Mouse (Mus musculus) yolk sac, embryonic 10.5 days (tissue): ENCODE measurements around the gene Man1a2.

ENCODE experiments used
- DNase-seq: peaks from one replicate; pipeline ENCODE4 v3.0.0-alpha.2; 2017; ENCODE audit warnings: low spot score

The Man1a2 gene

DNA sequence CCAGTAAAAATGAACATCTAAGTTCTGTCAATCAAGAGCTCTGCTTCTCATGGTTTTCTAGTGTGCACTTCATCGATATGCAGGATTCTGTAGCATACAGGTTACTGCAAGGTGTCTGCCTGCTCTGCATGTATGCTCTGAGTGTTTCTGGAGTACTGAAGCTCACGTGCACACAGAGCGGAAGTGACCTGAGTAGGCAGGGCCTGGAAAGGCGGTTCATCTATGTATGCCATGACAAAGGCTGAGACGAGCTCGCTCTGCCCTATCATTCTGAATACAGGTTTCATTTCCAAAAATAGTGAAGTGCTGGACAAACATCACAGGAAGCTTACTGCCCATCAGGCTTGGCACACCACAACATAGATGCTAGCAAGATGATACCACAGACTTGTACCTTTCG lies 122.8 kb downstream of the Man1a2 start:
- DNase-seq = no peak

DNA sequence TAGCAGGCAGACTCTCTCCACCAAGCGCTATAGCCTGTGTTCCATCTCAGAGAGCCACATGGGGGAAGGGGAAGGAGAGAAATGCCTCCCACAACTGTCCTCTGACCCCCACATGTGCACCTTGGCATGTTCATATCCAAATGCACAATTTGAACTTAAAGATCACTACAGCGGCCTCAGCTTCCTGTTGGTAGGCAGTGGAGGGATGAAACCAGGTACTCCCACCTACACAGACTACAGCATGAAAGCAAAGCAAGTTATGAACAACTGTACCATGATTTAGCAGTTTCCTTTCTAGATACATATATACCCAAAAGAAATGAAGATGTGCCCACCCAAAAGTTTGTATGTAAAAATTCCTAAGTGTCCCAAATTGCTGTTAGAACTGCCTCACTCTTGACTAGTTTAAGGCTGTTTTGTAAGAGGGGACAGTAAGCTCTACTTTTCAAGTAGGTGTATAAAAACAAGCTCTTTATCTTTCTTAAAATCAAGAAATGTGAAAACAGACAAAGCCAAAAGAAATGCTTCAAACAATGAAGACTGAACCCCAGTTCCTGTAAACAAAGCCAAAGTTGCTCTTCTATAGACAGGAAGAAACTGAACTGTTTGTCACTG lies 123.6 kb downstream of the Man1a2 start:
- DNase-seq = no peak

DNA sequence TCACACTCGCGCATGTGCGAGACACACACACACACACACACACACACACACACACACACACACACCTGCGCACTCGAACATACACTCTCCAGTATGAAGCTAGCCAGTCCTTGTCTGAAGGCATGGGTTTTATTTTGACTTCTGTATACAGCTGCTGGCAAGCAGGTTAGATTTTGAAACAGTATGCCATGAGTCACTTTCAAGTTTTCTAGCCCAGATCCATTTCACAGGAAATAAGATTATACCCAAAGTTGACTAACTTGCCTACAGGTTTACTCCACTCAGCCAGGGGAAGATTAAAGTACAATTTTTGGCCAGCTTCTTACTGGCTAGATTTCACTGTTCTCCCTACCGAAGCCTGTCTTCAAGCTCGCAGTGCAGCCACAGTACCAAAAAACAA lies 125.9 kb downstream of the Man1a2 start:
- DNase-seq = no peak

GRCm38 (mm10) chr3:100558211-100558708 lies 127.0 kb downstream of the Man1a2 start:
- no peak for DNase-seq

DNA sequence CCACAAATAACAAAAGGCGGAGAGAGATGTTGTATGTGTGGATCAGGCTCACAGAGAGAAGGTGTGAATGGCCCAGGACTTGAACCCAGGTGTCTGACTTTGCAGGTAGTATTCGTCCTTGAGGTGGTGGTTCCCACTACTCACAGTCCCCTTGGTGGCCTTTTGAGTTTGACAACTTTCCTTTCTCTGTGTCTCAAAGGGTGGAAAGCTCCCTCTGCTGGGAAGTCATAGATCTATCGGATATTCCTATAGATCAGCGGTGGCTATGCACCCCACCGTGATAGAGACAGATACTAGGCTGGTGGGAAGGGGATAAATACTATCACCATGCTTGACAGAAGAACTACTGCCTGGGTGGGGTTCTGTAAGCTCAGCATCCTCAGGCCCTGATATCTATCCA lies 130.5 kb downstream of the Man1a2 start:
- DNase-seq = no peak

GRCm38 (mm10) chr3:100552171-100552570 lies 133.1 kb downstream of the Man1a2 start:
- no peak for DNase-seq

GRCm38 (mm10) chr3:100547913-100548292 lies 137.4 kb downstream of the Man1a2 start:
- no peak for DNase-seq

DNA sequence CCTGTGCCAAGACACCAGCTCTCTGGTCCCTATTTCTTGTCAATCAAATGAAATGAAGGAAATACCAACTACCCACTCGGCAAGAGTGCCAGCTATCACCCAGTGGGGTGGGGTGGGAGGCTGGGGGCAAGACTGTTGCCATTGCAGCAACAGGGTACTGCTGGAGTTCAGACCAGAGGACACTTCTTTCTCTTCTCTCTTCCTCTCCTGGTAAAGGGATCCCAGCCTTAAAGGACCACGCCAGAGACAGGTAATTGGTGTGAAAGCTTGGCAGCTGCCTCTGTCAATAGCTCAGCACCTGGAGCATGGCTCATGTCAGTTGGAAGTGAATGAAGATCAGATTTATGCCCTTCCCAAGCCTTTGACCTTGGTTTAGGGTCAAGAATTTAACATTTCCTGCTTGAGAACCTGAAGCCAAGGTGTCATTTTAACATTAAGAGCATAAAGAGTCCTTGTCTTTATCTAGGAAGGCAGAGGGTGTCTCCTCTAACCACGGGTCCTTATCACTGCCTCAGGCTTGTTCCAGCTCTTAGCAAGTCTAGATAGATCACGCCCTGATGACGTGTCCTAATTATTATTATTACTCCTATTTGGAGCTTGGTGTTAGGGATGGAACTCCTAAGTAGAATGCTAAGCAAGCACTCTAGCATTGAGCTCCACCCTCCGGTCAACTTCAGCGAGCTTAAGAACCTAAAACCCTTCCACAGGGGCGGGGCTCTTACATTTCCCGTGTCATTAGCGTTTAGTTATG lies 138.0 kb downstream of the Man1a2 start:
- no peak for DNase-seq

DNA sequence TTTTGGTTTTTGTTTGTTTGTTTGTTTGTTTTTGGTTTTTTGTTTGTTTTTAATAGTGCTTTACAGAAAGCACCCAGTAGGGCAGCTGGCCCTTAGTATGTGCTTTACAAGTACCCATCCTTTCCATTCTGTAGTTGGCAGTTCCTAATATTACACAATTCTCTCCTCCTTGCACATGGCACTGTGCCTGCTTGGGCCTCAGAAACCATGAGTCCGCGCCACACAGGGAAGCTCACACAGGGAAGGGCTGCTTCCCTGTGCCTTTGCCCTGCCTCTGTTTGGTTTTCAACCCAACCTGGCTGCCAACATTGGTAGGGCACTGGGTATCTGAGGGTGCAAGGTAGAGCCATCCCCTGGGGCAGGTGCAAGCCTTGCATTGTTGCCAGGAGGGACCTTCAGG lies 148.6 kb downstream of the Man1a2 start:
- no peak for DNase-seq

DNA sequence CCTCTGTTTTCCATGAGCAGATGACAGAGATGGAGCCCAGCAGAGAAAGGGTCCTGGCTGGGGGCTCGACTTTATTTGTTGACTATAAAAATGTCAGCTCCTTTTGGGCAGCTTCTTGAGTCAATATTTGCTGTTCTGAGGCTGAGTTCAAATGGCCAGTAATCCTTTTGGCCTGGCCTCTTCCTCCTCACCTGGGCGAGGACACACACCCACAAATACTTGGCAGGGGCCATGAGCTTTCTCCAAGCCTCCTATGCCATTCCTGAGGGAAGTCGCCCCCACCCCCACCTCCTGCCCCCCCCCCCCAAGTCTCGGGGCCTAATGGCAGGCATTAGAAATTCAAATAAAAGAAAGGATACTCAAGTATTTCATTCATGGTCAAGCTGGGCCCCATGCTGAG lies 149.4 kb downstream of the Man1a2 start:
- DNase-seq = no peak

DNA sequence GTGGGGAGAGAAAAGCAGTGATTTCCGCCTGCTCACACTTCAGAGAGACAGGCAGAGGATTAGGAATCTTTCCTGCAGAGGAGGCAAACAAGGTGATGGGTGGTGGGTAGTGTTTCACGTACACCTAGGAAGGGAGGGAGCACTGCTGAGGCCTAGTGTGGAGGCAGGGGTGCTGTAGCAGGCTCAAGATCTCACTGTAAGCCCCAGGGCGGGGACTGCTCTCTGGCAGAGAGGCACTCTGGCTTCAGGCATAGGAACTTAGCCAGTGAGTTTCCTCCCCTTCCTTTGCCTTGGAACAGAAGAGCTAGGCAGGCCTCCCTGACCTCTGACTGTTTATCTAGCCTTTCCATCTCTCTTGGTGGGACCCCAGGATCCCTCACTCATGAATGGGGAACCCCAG lies 150.0 kb downstream of the Man1a2 start:
- no peak for DNase-seq

DNA sequence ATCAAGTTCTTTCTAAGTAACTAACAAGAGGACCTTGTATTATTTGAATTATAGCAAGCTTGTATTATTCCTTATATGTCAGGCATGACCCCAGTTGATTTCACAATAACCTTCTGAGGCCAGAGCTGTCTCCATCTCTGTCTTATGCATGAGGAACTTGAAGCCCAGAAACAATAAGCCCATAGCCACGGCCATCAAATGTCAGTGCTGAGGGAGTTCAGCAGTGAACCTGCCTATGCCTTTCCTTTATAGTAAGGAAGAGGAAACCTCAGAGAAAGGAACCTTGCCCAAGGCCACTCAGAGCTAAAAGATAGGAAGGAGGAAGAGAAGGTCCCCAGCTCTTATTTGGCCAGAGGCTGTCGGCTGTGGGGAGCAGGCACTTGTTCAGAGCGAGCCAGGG lies 150.9 kb downstream of the Man1a2 start:
- DNase-seq = no peak

DNA sequence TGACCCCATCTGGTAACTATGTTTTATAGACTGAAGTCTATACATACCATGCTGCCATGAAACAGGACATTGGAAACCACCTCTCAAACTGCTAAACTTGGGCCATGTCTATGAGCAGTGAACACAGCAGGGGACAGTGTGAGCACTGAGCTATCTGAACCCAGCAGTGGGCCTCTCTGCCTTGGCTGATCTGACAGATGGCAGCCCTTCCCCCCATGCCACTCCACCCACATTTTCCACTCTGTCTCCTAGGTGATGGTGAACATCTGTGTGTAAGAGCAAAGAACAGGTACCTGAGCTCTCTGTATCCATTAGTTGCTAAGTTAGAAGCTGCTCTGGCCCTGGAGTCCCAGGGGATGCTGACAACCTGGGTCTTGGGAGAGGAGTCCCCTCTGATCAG lies 151.9 kb downstream of the Man1a2 start:
- DNase-seq = no peak

GRCm38 (mm10) chr3:100530919-100531318 lies 154.4 kb downstream of the Man1a2 start:
- no peak for DNase-seq

GRCm38 (mm10) chr3:100530244-100530788 lies 155.0 kb downstream of the Man1a2 start:
- DNase-seq = no peak

- DNase-seq = no peak
Observed at GRCm38 (mm10) chr3:100522671-100523070, 162.6 kb downstream of the Man1a2 start.

DNA sequence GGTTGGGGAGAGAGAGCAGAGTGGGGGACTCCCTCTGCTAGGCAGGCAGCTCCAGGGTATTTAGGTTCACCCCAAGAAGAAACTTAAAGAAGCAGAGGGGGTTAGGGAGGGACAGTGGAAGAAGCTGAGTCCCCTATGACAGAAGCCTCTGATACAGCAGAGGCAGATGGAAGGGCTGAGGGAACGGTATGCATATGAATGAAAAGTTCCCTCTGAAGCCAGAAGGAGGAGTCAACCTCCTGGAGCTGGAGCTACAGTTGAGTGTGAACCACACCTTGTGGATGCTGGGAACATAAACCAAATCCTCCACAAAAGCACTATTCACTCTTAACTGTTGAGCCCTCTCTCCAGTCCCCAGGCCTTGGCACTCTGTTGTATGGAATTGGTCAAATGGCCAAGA lies 163.7 kb downstream of the Man1a2 start:
- no peak for DNase-seq

GRCm38 (mm10) chr3:100515754-100516141 lies 169.6 kb downstream of the Man1a2 start:
- no peak for DNase-seq

GRCm38 (mm10) chr3:100515093-100515753 lies 170.1 kb downstream of the Man1a2 start:
- no peak for DNase-seq
